Mouse (Mus musculus): Measurements from ENCODE around the gene Adh1.

Gene Adh1

GRCm38 (mm10) chr3:138240942-138241341 is 19.8 kb upstream of the Adh1 start:
- no peak for DNase-seq (ENCODE audit: low read depth, low spot score)

DNA sequence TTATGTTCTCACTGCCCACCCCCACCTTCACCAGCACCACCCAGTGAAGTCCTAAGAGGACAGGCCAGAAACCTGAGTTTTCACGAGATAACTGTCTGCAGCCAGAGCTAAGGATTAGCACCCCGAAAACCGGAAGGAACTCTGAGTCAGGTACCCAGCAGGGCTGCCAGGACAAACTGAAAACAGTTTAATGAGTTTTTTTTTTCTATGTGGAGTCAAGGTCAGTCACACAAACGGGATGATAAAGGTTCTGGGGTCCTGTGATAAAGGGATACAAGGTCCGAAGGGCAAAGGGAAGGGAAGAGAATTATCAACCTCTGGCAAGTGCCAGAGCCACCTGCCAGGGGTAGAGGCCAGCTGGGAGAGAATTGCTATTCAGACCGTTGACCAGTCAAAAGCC is 19.4 kb upstream of the Adh1 start:
- DNase-seq (ENCODE audit: low read depth, low spot score): no peak

- no peak for DNase-seq (ENCODE audit: low read depth, low spot score)
Observed at GRCm38 (mm10) chr3:138242021-138242726, 18.6 kb upstream of the Adh1 start.

GRCm38 (mm10) chr3:138242933-138243332 is 17.9 kb upstream of the Adh1 start:
- no peak for DNase-seq (ENCODE audit: low read depth, low spot score)

DNA sequence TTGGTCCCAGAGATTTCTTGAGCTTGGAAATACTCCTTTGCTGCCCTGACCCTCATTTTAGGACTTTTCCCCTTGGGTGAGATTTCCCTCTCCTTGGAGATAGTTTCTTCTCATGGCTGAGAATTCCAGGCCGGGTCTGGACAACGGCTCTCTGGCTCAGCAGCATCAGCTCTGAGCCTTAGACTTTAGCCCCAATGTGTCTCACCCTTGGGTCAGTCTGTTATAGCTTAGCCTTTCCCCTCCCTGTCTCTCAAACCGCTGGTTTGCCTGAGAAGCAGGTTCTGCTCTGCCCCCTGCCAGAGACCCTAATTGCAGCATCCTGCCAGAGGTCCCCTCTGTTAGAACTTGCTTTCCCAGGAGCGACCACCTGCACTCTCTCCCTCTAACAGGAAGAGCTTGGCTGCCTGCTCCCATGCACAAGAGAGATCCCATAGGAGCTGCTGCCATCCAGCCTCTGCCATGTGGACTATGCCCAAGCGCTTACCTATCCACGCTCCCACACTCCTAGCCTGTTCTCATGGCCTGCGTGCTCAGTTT is 16.4 kb upstream of the Adh1 start:
- DNase-seq (ENCODE audit: low read depth, low spot score): no peak

DNA sequence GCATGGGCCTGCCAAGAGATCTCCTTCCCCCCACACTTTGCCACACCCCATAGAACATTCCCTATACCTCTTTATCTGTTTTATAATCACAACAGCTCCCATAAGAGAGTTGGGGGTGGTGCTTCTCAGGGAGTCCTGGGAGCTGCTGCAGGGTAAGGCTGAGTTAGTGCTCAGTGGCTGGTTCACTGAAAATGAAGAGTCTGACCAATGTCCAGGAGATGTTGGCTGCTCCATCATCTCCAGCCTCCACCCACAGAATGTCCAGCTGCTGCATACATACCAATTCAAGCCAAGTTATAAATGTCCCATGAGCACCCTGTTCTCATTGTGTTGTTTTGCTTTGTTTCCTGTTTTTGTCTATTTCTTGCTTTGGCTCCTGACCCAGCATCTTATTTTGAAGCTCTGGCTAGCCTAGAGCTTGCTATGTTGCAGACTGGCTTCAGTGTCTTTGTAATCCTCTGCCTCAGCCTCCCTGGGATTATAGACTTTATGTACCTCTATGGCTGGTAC is 14.2 kb upstream of the Adh1 start:
- no peak for DNase-seq (ENCODE audit: low read depth, low spot score)

DNA sequence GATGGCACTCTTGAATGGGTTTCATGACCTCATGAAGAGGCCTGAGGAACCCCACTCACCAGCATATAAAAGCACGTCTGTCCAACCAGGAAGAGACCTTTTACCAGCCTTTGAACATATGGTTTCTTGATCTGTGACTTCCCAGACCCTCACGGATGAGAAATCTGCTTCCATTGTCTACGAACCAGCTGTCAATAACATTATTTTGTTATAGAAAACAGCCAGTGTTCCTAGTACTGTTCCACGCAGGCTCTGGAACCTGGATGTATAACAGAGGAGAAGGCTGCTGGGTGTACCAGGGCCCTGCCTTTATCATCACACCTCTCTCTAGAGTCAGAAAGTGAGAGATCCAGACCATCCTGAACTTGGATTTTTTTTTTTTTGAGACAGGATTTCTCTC is 13.6 kb upstream of the Adh1 start:
- no peak for DNase-seq (ENCODE audit: low read depth, low spot score)

GRCm38 (mm10) chr3:138248011-138248410 is 12.8 kb upstream of the Adh1 start:
- no peak for DNase-seq (ENCODE audit: low read depth, low spot score)

DNA sequence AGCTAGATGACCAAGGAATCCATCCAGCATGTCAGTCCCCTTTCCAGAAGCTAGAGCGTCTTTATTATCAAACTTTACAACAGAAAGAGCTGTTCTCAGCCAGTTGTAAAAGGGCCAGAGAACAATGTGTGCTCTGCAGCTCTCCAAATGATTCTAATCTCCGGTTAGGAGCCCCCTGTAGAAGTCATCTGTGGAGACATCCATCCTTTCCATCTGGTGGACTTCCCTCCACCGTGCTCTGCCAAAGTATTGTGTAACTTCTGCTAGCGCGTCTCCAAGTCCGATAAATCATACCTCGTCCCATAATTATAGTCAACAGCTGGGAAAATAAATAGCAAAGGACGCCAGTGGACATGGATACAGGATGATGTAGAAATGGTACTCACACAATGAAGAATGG is 12.0 kb upstream of the Adh1 start:
- DNase-seq (ENCODE audit: low read depth, low spot score): no peak

- DNase-seq (ENCODE audit: low read depth, low spot score): no peak
Observed at GRCm38 (mm10) chr3:138251156-138251555, 9.6 kb upstream of the Adh1 start.

DNA sequence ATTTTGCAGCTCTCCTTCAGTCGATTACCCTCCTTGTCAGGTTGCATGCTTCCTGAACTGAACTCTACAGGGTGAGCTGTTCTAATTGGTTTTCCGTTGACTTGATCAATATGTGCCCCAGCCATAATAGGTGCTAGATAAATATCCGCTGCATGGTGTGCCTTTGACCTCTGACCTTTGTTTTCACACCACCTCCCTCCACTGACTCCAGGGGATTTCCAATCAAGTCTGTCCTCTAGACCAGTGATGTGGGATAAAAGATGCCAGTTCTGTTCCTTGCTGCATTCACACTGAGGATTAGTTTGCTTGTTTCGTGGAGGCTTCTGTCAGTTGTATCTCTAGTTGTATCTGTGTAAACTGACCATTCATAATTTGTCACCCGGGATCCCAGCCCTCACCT is 6.6 kb upstream of the Adh1 start:
- DNase-seq (ENCODE audit: low read depth, low spot score): no peak

- DNase-seq (ENCODE audit: low read depth, low spot score): no peak
Observed at GRCm38 (mm10) chr3:138255366-138255765, 5.4 kb upstream of the Adh1 start.

DNA sequence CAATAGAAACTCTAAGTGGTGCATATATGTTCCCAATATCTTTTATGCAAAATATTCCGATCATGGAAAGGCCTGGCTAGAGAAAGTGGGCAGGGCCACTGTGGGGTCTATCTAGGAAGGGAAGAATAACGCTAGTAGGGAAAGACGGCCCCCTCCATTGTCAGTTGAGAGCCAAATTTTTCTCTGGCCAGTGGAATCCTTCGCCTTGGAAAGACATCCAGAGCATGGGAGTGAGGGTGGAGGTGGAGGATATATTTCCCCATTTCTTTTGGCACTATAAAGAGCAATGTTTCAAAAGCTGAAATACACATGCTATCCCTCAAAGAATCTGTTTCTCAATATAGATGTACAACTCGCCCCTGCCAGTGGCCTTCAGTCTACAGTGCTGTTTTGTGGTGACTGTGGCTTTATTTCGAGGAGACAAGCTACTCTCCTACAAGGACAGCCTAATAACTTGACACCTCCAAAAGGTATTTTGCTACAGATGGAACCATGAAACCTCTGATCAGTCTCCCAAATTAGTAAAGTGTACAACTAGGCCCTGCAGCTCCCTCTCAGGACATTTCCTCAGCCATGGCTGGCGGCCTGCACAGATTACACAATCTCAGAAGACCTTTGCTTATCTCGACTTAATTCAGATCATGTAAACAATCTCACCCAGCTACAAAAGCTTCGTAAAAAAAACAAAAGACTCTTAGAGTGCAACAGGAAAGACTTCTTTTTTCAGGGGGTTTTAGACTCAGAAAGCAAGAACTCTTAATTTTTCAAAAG is 4.8 kb upstream of the Adh1 start:
- DNase-seq (ENCODE audit: low read depth, low spot score): no peak

GRCm38 (mm10) chr3:138262568-138262967 is 1.8 kb downstream of the Adh1 start:
- no peak for DNase-seq (ENCODE audit: low read depth, low spot score)

DNA sequence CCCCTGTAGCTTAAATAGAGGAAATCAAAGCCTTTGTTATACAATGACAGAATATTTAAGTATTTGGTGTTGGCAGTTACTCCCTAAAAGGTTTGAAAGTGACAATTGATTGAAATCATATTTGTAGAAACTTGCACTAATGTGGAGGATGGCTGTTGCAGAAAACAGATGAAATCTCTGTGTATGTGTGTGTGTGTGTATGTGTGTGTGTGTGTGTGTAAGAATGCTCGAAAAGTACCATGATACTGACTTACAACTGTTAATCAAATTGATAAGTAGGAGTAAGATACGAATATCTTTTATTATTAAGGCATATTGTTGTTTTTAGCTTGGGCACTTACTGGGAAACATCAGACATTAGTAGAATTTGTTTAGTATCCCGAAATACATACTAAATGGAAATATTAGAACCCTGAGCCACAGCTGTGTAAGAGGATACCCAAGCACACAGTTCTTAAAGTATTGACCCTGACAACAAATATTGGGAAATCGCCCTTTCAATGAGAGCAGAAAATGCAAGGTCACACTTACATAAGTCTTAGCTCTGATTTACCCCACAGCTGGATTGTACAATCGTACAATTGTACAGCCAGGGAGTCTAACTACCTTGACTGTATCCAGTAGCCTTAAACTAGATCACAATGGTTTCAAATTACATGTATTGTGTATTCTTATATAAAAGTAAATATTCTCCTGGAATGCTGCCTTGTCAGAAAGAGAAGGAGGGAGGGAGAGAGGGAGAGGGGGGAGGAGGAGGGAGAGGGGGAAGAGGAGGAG is 2.6 kb downstream of the Adh1 start:
- no peak for DNase-seq (ENCODE audit: low read depth, low spot score)

DNA sequence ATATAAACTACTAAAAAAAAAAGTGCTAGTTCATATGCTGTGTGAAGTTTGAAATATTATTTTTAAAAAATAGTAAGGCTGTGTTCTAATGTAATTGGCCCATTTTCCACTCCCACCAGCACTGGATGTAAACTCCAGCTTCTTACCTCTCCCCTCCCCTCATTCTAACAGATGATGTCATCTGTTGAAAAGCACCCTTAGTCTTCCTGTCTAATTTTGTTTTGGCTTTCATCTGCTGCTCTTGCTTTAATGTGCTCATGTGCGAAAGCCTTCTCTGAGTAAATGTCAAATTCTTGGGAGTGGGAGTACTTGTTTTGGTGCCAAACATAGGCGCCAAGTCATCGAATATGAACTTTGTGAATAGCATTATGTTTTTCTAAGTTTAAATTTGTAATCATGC is 3.9 kb downstream of the Adh1 start:
- DNase-seq (ENCODE audit: low read depth, low spot score): no peak

- DNase-seq (ENCODE audit: low read depth, low spot score): no peak
Observed at GRCm38 (mm10) chr3:138270507-138270906, 9.7 kb downstream of the Adh1 start.

- DNase-seq (ENCODE audit: low read depth, low spot score): no peak
Observed at GRCm38 (mm10) chr3:138271297-138271696, 10.5 kb downstream of the Adh1 start.

GRCm38 (mm10) chr3:138273080-138273479 is 12.3 kb downstream of the Adh1 start:
- DNase-seq (ENCODE audit: low read depth, low spot score): no peak

GRCm38 (mm10) chr3:138275100-138275499 is 14.3 kb downstream of the Adh1 start:
- DNase-seq (ENCODE audit: low read depth, low spot score): no peak

DNA sequence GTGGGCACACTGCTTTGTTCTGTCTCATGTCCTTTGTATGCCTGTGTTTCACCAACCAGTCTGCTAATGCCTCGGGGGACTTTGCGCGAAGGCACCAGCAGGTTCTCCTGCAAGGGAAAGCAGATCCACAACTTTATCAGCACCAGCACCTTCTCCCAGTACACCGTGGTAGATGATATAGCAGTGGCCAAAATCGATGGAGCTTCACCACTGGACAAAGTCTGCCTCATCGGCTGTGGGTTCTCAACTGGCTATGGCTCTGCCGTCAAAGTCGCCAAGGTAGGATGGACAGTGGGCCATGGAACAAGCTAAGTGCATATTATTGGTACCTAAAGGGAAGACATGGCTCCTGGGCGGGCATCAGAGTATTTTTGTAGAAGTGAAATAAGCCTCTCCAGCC is 21.8 kb downstream of the Adh1 start:
- DNase-seq (ENCODE audit: low read depth, low spot score): no peak

- DNase-seq (ENCODE audit: low read depth, low spot score): no peak
Observed at GRCm38 (mm10) chr3:138283831-138284230, 23.0 kb downstream of the Adh1 start.
